Mouse (Mus musculus) E14TG2a.4 (cell line): ENCODE data around the gene Syt8.

Source experiments
- H3K27me3 ChIP-seq: 2 replicates; pipeline ENCODE4 v1.6.1; 2014; ENCODE audit warnings: low read length, control low read depth; ENCODE audit not compliant: insufficient read depth
- H3K36me3 ChIP-seq: 2 replicates; pipeline ENCODE4 v1.6.1; 2014; ENCODE audit warnings: low read length, control low read depth; ENCODE audit not compliant: insufficient read depth
- H3K4me1 ChIP-seq: replicated peaks from 2 replicates; pipeline ENCODE4 v1.6.1; 2014; ENCODE audit warnings: low read depth, low read length, control low read depth
- H3K4me3 ChIP-seq: replicated peaks from 2 replicates; pipeline ENCODE4 v1.5.1; 2014; ENCODE audit warnings: mild to moderate bottlenecking, low read length
- H3K9me3 ChIP-seq: 2 replicates; pipeline ENCODE4 v1.6.1; 2014; ENCODE audit warnings: low read length, control low read depth
- CTCF ChIP-seq: conservative IDR thresholded peaks from 2 replicates; pipeline ENCODE4 v1.5.1; 2014; ENCODE audit warnings: low read length
- NANOG ChIP-seq: IDR thresholded peaks from 2 replicates; pipeline ENCODE4 v1.6.1; 2014; ENCODE audit warnings: borderline replicate concordance, low read length, mixed read lengths
- POU5F1 ChIP-seq: IDR thresholded peaks from 2 replicates; pipeline ENCODE4 v1.6.1; 2014; ENCODE audit warnings: low read length, borderline replicate concordance

Gene Syt8

GRCm38 (mm10) chr7:142444171-142444570 is 9.5 kb downstream of the Syt8 start:
- H3K4me1 ChIP-seq = peaks cover 5% of the 10 kb centered on the region
- H3K27me3 ChIP-seq = peaks cover 38% of the 10 kb centered on the region
- no peak overlapping the region for H3K4me3 ChIP-seq
- no peaks in the 10 kb centered on the region for H3K9me3 ChIP-seq
- no peak for TF ChIP-seq POU5F1
- no peak for TF ChIP-seq CTCF
- no peak for TF ChIP-seq NANOG
- H3K36me3 ChIP-seq = no peaks in the 10 kb centered on the region

DNA sequence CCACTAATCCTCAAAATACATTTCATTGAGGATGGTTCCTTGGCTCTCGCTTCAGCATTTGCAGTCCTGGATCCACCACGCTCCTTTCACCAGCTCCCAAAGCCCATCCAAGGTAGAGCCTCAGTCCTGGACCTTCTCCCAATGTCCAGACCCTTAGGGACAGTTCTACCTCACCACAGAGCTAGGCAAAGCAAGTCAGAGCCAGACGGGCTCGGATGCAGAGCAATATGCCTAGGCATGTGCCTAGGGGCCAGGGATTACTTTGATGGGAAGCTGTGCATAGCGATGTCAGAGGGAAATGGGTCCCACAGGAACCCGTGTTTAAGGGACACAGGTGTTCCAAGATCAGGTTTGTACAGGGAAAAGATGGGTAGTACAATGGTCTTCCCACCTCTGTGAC is 10.7 kb downstream of the Syt8 start:
- no peak overlapping the region for H3K4me3 ChIP-seq
- H3K27me3 ChIP-seq = peaks cover 27% of the 10 kb centered on the region
- H3K36me3 ChIP-seq = no peaks in the 10 kb centered on the region
- H3K4me1 ChIP-seq = peaks cover 5% of the 10 kb centered on the region
- no peak for TF ChIP-seq CTCF
- H3K9me3 ChIP-seq = no peaks in the 10 kb centered on the region

DNA sequence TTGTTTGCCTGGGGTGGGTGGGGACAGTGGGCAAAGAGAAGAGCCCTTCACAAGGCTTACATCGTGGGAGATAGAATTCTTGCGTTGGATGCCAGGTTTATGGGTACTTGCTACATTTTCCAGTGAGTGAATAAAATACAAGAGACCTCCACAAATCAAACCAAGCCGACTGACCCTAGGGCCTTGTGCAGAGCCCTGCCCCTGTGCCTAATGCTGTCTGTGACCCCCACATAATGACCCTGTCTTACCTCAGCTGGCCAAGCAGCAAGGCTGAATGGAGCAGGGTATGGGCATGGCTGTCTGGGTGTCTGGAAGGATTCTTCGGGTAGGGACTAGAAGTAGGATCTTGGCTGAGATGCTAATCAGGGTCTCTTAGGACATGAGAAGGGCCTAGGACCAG is 11.6 kb downstream of the Syt8 start:
- Histone ChIP-seq H3K9me3 (no peaks in the 10 kb centered on the region), H3K36me3 (no peaks in the 10 kb centered on the region), H3K27me3 (peaks cover 24% of the 10 kb centered on the region), H3K4me3 (no peak overlapping the region), H3K4me1 (no peaks in the 10 kb centered on the region; the same call in 1 of the 2 replicates)
- no peak for TF ChIP-seq CTCF
- no peak for TF ChIP-seq POU5F1
- TF ChIP-seq NANOG = no peak

DNA sequence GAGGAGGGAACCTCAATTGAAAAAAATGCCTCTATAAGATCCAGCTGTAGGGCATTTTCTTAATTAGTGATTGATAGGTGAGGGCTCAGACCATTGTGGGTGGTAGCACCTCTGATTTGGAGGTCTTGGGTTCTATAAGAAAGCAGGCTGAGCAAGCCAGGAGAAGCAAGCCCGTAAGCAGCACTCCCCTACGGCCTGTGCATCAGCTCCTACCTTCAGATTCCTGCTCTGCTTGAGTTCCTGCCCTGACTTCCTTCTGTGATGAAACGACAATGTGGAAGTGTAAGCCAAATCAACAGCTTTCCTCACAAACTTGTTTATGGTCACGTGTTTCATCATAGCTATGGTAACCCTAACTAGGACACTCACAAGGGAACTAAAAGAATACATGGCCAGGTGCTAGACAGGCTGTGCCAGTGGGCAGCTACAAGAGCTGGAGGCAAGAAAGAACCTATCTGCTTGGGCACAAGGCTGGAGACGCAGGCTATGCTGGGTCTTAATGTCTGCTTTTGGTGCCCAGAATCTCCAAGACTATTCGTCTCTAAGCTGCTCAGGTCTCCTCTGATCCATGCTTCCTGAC is 14.5 kb downstream of the Syt8 start:
- Histone ChIP-seq H3K27me3 (peaks cover 17% of the 10 kb centered on the region), H3K4me1 (no peaks in the 10 kb centered on the region), H3K4me3 (no peak overlapping the region), H3K36me3 (no peaks in the 10 kb centered on the region), H3K9me3 (no peaks in the 10 kb centered on the region)
- TF ChIP-seq POU5F1 = no peak
- TF ChIP-seq CTCF = no peak
- no peak for TF ChIP-seq NANOG

DNA sequence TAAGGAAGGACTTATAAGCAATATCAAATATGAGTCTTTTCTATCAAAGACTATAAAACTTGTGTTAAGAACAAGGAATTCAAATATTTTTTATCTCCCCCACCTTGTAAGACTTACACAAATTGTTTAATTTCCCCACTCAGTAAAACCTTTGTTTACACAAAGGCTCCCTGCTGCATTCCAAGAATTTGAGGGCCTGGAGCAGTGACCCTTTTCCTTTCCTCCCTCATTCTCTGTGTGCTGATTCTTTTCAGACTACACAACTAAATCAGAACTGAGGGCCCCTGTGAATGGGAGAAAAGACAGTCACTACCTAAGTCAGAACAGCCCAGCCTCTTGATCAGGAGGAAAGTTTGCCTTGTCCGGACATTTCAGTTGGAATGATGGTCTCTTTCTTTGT is 20.1 kb downstream of the Syt8 start:
- Histone ChIP-seq H3K9me3 (no peaks in the 10 kb centered on the region), H3K4me1 (0 out of 2 replicates have a peak, but pooled peaks cover 4% of the 10 kb centered on the region), H3K36me3 (no peaks in the 10 kb centered on the region), H3K27me3 (peaks cover 10% of the 10 kb centered on the region; the same call in 1 of the 2 replicates), H3K4me3 (no peak overlapping the region)
- TF ChIP-seq NANOG = no peak
- TF ChIP-seq POU5F1 = no peak
- no peak for TF ChIP-seq CTCF

DNA sequence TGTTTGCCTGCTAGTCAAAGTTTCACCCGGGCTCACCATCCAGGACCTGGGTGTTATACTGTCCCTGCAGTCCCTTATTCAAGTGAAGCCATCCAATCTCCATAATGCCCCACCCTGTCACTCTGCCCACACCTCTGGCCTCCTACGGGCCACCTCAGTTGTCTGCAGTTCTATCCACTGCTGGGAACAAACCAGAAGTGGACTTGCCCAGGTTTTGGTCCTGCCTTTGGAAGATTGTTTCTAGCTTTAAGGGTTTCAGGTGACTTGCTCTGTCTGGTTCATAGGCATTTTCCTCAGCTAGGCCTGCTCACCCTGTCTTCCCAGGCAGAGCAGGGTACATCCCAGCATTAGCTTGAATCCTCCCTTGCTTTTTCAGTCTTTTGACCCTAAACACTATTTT is 20.6 kb downstream of the Syt8 start:
- Histone ChIP-seq H3K36me3 (no peaks in the 10 kb centered on the region), H3K9me3 (no peaks in the 10 kb centered on the region), H3K4me1 (0 out of 2 replicates have a peak, but pooled peaks cover 4% of the 10 kb centered on the region), H3K4me3 (no peak overlapping the region), H3K27me3 (peaks cover 13% of the 10 kb centered on the region)
- no peak for TF ChIP-seq CTCF
- no peak for TF ChIP-seq POU5F1
- TF ChIP-seq NANOG = no peak

DNA sequence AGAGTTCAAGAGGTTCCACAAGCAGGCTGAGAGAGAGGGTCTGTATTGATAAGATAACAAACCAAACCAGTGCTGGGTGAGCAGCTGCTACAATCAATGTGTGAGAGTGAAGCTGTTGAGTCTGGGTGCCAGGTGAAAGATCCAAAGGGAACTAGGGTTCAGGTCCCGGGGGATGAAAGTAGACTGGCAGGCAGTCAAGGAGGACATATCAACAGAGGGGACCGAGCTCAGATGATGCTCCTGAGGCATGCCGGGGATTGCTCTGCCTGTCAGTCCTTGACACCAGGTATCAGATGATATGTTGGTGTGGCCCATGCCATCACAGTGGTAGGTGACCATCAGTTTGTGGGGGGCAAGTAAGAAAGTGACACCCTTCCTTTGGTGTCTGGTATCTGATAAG is 22.2 kb downstream of the Syt8 start:
- Histone ChIP-seq H3K4me1 (0 out of 2 replicates have a peak, but pooled peaks cover 4% of the 10 kb centered on the region), H3K4me3 (no peak overlapping the region), H3K9me3 (no peaks in the 10 kb centered on the region), H3K27me3 (peaks cover 15% of the 10 kb centered on the region), H3K36me3 (no peaks in the 10 kb centered on the region)
- TF ChIP-seq POU5F1 = no peak

DNA sequence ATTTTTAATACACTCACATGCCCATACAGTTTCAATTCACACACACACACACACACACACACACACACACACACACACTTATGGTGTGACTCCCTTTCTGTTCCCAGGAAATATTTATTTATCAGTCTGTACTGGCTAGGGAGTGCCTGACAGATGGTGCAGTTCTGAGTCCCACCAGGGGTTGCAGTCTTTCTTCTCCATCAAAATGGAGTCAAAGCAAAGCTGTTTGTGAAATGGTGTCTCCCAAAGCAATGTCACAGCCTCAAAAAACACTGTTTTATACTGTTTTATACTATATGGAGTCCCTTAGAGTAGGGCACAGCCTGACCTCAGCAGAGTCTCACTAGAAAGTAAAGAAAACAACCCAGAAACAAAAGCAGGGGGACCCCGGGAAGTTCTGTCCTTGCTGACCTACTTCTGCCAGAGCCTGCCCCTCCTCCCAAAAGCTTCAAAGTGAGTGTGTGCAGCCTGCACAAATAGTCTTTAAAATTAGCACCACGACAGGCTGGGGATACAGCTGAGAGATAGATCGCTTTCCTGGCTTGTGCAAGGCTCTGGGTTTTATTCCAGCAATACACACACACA is 22.7 kb downstream of the Syt8 start:
- Histone ChIP-seq H3K27me3 (peaks cover 20% of the 10 kb centered on the region), H3K4me1 (0 out of 2 replicates have a peak, but pooled peaks cover 4% of the 10 kb centered on the region), H3K36me3 (no peaks in the 10 kb centered on the region), H3K9me3 (no peaks in the 10 kb centered on the region), H3K4me3 (no peak overlapping the region)
- TF ChIP-seq POU5F1 (no peak), NANOG (no peak), CTCF (no peak)

- peaks cover 24% of the 10 kb centered on the region for H3K27me3 ChIP-seq
- 0 out of 2 replicates have a peak, but pooled peaks cover 4% of the 10 kb centered on the region for H3K4me1 ChIP-seq
- no peak overlapping the region for H3K4me3 ChIP-seq
- H3K36me3 ChIP-seq = no peaks in the 10 kb centered on the region
- no peaks in the 10 kb centered on the region for H3K9me3 ChIP-seq
- TF ChIP-seq POU5F1 (no peak), NANOG (no peak), CTCF (no peak)
These were observed 23.4 kb downstream of the Syt8 start for GRCm38 (mm10) chr7:142458026-142458425.
